Mouse (Mus musculus) bone marrow, adult 2 months (tissue): ENCODE measurements around the gene Zkscan17. TPM values are rescaled to one million over a fixed set of nuclear protein-coding genes. Genes with fewer than 3 reads are reported as not detected.

Experiments used
- H3K27ac ChIP-seq: fragments of 200-500 bp; 2 replicates; pipeline ENCODE4 v1.5.1; 2012; ENCODE audit warnings: low read depth, mild to moderate bottlenecking, control low read depth, inconsistent platforms, low read length; ENCODE audit not compliant: control insufficient read depth, poor library complexity, insufficient read depth
- H3K4me1 ChIP-seq: fragments of 200-500 bp; 2 replicates; pipeline ENCODE4 v1.6.1; 2011; ENCODE audit warnings: low read length; ENCODE audit not compliant: control insufficient read depth, insufficient read depth
- H3K4me3 ChIP-seq: fragments of 200-500 bp; replicated peaks from 2 replicates; pipeline ENCODE3; 2011; ENCODE audit warnings: mild to moderate bottlenecking, low read depth, low read length, control low read depth; ENCODE audit not compliant: control insufficient read depth
- CTCF ChIP-seq: fragments of 200-500 bp; IDR thresholded peaks from 2 replicates; pipeline ENCODE4 v1.5.1; 2011; ENCODE audit warnings: low read length, control low read depth; ENCODE audit not compliant: control insufficient read depth, insufficient read depth
- POLR2A ChIP-seq: fragments of 200-500 bp; IDR thresholded peaks from 2 replicates; pipeline ENCODE4 v1.6.1; 2011; ENCODE audit warnings: low read depth, mild to moderate bottlenecking, control low read depth, low read length, borderline replicate concordance; ENCODE audit not compliant: control insufficient read depth
- WGBS: fragments of 180-500 bp; shearing (Covaris S2); methylation state at CpG from one replicate; pipeline ENCODE4 v1.1.7; 2018; 5-methylcytosine and 5-hydroxymethylcytosine counted together
- polyA plus RNA-seq: library from polyadenylated mRNA; stranded (reverse); fragments of >200 nt; gene quantifications from 2 replicates; pipeline ENCODE4 v1.2.4, GENCODE M21; 2011; ENCODE audit warnings: low replicate concordance; ENCODE audit not compliant: missing spikeins, insufficient read depth, insufficient read length

Zkscan17 gene
- polyA plus RNA-seq, 1 experiment = 7.9 TPM

DNA sequence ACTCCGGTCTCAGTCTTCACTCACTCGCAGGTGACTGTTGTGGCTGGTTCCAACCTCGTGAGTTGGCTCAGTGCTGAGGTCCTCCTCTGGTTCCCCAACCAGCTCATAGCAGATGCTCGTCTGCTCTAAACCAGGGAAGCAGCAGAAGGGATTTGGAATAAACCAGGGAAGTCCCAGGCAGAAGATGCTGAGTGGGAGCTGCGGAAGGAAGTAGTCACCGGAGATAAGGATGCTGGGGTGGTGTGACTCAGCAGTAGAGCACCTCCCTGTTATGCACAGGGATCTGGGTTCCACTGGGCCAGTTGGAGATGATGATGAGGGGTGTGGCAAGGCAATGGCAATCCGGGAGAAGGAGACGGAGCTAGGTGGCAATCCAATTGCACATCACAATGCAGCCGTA lies 17.5 kb upstream of the Zkscan17 start:
- H3K4me3 ChIP-seq = peak overlapping the region; percentile 52
- no peak for TF ChIP-seq CTCF
- no peak for TF ChIP-seq POLR2A
- H3K4me1 ChIP-seq = peaks cover 3% of the 10 kb centered on the region; the same call in 1 of the 2 replicates
- no peak overlapping the region for H3K27ac ChIP-seq
- WGBS = 58% methylated on average over 9 of the region's 9 CpGs

DNA sequence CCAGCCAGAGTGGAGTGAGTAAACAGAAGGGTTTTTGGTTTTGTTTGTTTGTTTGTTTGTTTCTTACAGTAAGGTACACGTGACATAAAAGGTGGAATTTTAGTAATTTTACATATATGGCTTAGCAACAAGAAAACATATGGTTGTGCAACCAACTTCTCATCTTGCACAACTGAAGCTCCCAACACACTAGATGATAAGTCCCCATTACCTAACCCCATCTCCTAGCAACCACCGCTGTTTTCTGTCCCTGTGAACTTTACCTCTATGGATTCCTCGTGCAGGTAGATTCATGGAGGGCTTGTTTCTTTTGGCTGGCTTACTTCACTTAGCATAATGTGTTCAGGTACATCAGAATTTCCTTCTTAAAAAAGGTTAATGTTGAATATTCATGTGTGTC lies 16.8 kb upstream of the Zkscan17 start:
- H3K27ac ChIP-seq = peak overlapping the region; percentile 50; the same call in 1 of the 2 replicates
- peak overlapping the region; percentile 51 for H3K4me3 ChIP-seq
- WGBS = 43% methylated on average over 3 of the region's 3 CpGs
- TF ChIP-seq POLR2A (no peak), CTCF (no peak)
- H3K4me1 ChIP-seq = peaks cover 3% of the 10 kb centered on the region; the same call in 1 of the 2 replicates

DNA sequence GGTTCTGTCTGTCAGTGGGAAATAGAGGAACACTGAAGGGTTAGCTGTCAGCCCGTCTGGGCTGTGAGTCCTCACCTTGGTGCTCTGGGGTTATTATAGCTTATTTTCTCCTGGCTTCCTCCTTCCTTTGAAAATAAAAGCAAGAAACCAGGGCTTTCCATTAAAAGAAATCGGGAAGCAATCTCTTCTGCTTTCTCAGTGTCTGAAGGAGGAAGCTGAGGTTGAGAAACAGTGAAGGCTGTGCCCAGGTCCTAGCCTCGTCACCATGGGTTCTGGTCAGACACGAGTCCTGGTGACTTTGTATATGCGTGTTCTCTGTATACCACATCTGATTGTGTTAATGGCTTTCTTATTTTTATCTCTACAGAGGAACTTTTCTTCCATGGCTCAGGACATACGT lies 15.9 kb upstream of the Zkscan17 start:
- Histone ChIP-seq H3K4me3 (peak overlapping the region; percentile 8), H3K27ac (no peak overlapping the region), H3K4me1 (peaks cover 3% of the 10 kb centered on the region; the same call in 1 of the 2 replicates)
- TF ChIP-seq CTCF (no peak), POLR2A (no peak)
- 8% methylated on average over 6 of the region's 6 CpGs for WGBS

DNA sequence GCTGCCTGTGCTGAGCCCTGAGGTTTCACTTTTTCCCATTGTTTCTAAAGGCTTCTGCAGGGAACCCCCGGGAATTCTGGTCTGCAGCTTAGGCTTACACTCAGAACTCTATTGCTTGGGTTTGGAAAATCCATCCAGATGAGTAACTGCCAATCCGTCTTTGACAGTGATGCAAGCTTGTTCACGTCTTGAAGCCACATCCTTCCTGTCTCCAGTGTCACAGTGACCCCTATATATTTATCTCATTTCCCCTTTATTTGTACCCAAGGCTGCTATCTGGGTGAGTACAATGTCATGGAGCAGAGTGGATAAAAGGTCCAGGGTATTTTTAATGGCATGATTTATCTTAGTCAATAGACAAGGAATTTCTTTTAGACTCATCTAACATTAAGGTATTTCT lies 14.8 kb upstream of the Zkscan17 start, which contains the start of gene Nlrp3:
Gene Nlrp3 (plus strand): TSS at position 245 of the 400 bp plus-strand sequence.
- TF ChIP-seq CTCF (no peak), POLR2A (no peak)
- Histone ChIP-seq H3K4me3 (peak within 1 kb of the TSS; percentile 57), H3K4me1 (peaks cover 3% of the 10 kb centered on the region; the same call in 1 of the 2 replicates), H3K27ac (peak within 1 kb of the TSS; percentile 71)
- 3% methylated on average over 3 of the region's 3 CpGs for WGBS

DNA sequence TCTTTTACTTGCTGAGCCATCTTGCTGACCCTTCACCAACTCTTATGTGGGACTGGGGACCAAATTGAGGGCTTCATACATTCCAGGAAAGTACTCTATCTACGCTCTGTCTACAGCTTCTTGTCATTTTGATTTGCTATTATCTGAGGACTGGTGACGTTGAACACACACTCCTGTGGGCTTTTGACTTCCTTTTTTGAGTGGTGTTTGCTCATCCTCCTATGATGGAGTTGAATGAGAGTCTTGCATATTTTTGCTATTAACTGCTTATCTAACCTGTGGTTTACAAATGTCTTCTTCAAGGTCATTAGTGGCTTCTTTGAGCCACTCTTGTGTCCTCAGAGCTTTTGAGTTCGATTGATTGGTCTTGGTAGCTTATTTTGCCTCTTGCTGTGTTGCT lies 13.6 kb upstream of the Zkscan17 start:
- Histone ChIP-seq H3K4me3 (no peak overlapping the region), H3K27ac (no peak overlapping the region), H3K4me1 (peaks cover 3% of the 10 kb centered on the region; the same call in 1 of the 2 replicates)
- WGBS = 31% methylated on average over 3 of the region's 3 CpGs
- no peak for TF ChIP-seq CTCF
- TF ChIP-seq POLR2A = no peak

DNA sequence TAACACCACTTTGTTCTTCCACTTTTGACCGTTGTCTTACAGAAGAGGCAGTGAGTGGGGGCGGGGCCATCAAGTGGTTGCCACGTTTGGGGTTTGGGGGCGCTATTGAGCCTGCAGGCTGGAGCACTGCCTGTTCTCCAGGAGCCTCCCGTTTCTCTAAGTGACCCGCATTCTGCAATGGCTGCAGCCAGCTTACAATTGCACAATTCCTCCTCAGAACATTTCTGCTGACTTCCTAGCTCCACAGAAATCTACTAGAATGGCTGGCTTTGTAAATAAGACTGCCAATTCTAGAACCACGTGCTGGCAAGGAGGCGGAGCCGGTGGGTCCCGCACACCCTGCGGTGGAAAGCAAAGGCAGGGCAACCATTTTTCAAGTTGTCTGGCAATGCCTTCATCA lies 11.8 kb upstream of the Zkscan17 start:
- TF ChIP-seq POLR2A = no peak
- TF ChIP-seq CTCF = peak; percentile 35; the same call in 1 of the 2 replicates

DNA sequence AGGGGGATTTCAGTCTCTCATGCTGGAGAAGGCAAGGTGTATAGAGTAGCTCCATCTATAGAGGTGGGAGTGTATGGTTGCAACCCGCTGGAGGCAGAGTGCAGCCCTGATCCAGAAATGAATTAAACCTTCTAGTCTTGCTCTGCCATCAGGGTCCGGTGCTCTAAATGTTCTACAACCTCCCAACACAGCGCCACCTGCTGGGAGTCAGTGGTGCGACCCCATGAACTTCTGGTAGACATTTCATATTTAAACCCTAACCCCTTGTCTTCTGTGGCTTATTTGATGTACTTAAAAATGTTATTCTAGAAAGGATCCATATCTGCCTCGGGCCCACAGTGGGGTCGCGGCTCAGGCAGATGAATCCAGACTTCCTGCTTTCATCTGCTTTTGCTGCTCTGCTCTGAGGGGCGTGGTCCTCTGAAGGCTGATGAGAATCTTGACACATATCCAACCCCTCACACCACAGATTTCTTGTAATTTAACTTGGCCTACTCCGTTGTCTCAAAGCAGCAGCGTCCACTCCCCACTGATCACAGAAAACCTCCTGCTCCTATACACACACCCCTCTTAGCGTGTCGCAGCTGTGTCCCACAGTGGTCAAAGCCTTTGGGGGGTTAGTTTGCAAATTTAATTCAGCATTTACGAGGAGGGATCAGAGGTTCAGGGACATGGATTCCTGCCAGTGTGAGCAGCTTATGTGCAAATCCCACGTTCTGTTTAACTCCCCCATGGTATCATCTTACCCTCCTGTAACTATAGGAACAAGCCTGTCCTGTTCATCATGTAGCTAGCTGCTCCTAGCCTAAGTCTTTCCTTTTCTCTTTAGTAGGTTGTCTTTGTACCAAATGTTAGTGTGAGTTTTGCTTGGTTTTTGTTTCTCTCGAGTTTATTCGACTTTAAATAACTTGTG lies 10.9 kb upstream of the Zkscan17 start:
- WGBS = 73% methylated on average over 16 of the region's 16 CpGs
- TF ChIP-seq POLR2A = no peak
- TF ChIP-seq CTCF = peak; percentile 70
- H3K4me3 ChIP-seq = no peak overlapping the region
- peaks cover 3% of the 10 kb centered on the region; the same call in 1 of the 2 replicates for H3K4me1 ChIP-seq
- no peak overlapping the region for H3K27ac ChIP-seq

More for the DNA sequence above, 11.8 kb upstream of the Zkscan17 start:
- H3K4me3 ChIP-seq = no peak overlapping the region
- peaks cover 3% of the 10 kb centered on the region; the same call in 1 of the 2 replicates for H3K4me1 ChIP-seq
- WGBS = 15% methylated on average over 11 of the region's 11 CpGs
- no peak overlapping the region for H3K27ac ChIP-seq

DNA sequence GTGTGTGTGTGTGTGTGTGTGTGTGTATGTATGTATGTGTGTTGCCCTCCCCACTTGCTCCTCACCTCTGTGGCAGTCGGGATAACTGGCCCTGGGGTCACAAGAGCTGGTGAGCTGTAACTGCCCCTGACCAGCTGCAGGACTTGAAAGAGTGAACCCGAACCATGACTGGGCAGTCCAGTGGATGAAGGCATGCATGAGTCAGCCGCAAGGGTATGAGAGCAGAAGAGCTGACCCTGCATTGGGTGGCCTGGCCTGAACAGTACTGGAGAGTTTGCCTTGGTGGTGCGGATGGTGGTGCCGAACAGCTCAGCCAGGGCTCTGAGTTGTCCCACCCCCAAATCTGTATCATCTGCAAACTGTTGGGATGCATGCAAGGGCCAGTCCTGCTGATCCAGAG lies 5.0 kb upstream of the Zkscan17 start:
- peaks cover 4% of the 10 kb centered on the region for H3K4me1 ChIP-seq
- no peak overlapping the region for H3K4me3 ChIP-seq
- TF ChIP-seq POLR2A = no peak
- TF ChIP-seq CTCF = no peak
- 83% methylated on average over 5 of the region's 5 CpGs for WGBS
- no peak overlapping the region; the same call in 1 of the 2 replicates for H3K27ac ChIP-seq

DNA sequence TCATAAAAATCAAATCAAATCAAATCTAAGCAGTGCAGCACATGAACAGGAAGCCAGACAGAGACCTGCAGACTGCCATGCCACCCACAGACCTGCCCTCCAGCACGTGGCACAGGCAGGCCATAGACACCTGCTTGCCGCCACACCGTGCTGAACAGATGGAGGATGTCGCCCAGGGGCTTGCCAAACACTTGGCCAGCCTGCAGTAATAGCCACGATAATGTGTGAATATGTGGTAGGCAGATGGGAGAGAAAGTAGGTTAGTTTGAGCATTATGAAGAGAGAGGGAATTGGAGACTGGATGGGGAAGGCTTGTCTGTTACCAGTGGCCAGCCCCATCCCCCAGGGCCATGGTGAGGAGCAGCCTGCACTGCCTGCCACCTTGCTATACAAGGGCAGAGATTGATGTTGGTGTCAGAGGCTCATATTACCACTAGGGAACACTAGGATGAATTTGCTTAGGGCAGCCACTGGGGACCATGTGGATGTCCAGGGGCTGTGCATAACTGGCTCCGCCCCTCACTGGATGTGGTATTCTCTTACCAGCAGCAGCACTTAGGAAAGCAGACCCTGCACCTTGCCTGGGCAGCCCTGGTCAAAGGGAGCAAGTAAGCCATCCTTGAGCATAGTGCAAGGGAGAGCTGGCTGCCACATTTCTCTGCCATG lies 4.5 kb upstream of the Zkscan17 start:
- H3K4me3 ChIP-seq = no peak overlapping the region
- no peak for TF ChIP-seq POLR2A
- TF ChIP-seq CTCF = no peak
- H3K4me1 ChIP-seq = peaks cover 6% of the 10 kb centered on the region
- 59% methylated on average over 6 of the region's 6 CpGs for WGBS
- no peak overlapping the region for H3K27ac ChIP-seq
